Mouse (Mus musculus) c-Kit-positive CD71-positive TER-119-negative erythroid progenitor cells, embryonic 14.5 days (primary cell): ENCODE data around the gene Gm853.

Experiments used
- DNase-seq: peaks from one replicate; pipeline ENCODE4 v3.0.0-alpha.2; 2013; ENCODE audit warnings: low read depth

Gm853 gene

GRCm38 (mm10) chr4:130213857-130214256, 8.3 kb downstream of the Gm853 start:
- peak; percentile 34 for DNase-seq

GRCm38 (mm10) chr4:130213197-130213596, 9.0 kb downstream of the Gm853 start:
- DNase-seq: no peak

- no peak for DNase-seq
These were observed 9.8 kb downstream of the Gm853 start for GRCm38 (mm10) chr4:130212421-130212820.

GRCm38 (mm10) chr4:130211870-130212269, 10.3 kb downstream of the Gm853 start:
- DNase-seq: no peak

GRCm38 (mm10) chr4:130198694-130199670, 23.2 kb downstream of the Gm853 start:
- DNase-seq: peak; percentile 73

- DNase-seq: no peak
These were observed 25.7 kb downstream of the Gm853 start for GRCm38 (mm10) chr4:130196542-130196941.

- DNase-seq: no peak
These were observed 26.3 kb downstream of the Gm853 start for GRCm38 (mm10) chr4:130195924-130196323.

- DNase-seq: no peak
These were observed 29.9 kb downstream of the Gm853 start for GRCm38 (mm10) chr4:130192266-130192665.

GRCm38 (mm10) chr4:130189606-130190005, 32.6 kb downstream of the Gm853 start:
- no peak for DNase-seq

GRCm38 (mm10) chr4:130188806-130189297, 33.3 kb downstream of the Gm853 start:
- peak; percentile 59 for DNase-seq

- no peak for DNase-seq
These were observed 35.3 kb downstream of the Gm853 start for GRCm38 (mm10) chr4:130186891-130187290.

GRCm38 (mm10) chr4:130186450-130186849, 35.8 kb downstream of the Gm853 start:
- no peak for DNase-seq

GRCm38 (mm10) chr4:130183879-130184278, 38.3 kb downstream of the Gm853 start:
- no peak for DNase-seq

GRCm38 (mm10) chr4:130183023-130183422, 39.2 kb downstream of the Gm853 start:
- no peak for DNase-seq

- no peak for DNase-seq
These were observed 40.3 kb downstream of the Gm853 start for GRCm38 (mm10) chr4:130181886-130182285.

- no peak for DNase-seq
These were observed 41.1 kb downstream of the Gm853 start for GRCm38 (mm10) chr4:130180909-130181602.

GRCm38 (mm10) chr4:130179876-130180275, 42.3 kb downstream of the Gm853 start:
- no peak for DNase-seq

- DNase-seq: no peak
These were observed 44.7 kb downstream of the Gm853 start for GRCm38 (mm10) chr4:130177536-130177935.

- no peak for DNase-seq
These were observed 45.1 kb downstream of the Gm853 start for GRCm38 (mm10) chr4:130177087-130177486.

- no peak for DNase-seq
These were observed 46.0 kb downstream of the Gm853 start for GRCm38 (mm10) chr4:130176156-130176720.

- no peak for DNase-seq
These were observed 47.0 kb downstream of the Gm853 start, which contains the start of gene Tinagl1 for GRCm38 (mm10) chr4:130175072-130175711. Gene Tinagl1 (minus strand): TSS chr4:130175122.
